Mouse (Mus musculus) NIH3T3 (cell line): ENCODE measurements around the gene Caskin2.

Experiments used
- DNase-seq: peaks from one replicate; pipeline ENCODE4 v3.0.0-alpha.2; 2012; ENCODE audit warnings: low read depth

Caskin2 gene

DNA sequence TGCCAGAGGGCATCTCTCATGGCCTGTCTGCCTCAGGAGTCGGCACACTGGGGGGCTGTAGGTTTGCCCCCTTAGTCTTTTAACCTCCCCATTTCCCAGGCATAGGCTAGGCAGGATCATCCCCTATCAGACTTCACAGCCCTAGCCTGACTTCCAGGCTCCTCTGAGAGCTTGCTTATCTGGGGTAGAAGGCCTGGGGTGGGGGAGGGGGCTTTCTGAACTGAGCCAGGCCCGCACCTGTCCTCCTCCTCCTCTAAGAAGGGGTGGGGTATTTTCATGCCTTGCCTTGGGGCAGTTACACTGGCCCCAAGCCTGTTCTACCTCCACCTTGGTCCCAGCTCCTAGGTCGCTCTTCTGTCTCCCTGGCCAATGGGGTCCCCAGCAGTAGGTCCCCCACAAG is 18.1 kb upstream of the Caskin2 start:
- DNase-seq, result no peak

DNA sequence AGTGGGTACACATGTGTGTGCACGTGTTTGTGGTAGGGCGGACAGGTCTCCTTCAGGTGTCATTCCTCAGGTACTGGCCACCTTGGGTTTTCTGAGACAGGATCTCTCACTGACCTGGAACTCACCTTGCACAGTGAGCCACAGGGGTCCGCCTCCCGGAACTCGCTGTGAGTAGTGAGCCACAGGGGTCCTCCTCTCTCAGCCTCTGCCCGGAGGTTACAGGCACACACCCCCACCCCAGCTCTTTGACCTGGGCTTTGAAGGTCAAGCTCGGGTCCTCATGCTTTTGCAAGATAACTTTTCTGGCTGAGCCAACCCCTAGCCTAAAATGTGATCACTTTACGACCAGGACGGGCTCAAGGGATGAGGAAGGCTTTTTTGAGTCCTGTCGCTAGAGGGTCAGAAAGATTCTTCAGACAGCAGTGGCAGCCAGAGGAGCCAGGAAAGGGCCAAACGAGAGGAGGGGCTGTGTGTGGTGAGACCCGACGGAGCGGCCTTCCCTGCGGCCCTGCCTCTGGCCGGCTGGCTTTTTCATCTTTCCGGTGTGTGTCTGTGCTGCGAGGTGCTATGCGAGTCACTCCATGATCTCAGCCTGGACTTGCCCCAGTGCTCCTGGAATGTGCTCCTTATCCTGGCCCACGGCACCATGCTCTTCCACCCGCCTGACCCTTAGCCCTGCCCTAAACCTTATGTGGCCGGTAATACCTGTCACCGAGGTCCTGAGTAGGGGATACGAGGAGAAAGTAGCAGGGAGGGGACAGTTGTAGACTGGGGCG is 17.3 kb upstream of the Caskin2 start:
- no peak for DNase-seq

DNA sequence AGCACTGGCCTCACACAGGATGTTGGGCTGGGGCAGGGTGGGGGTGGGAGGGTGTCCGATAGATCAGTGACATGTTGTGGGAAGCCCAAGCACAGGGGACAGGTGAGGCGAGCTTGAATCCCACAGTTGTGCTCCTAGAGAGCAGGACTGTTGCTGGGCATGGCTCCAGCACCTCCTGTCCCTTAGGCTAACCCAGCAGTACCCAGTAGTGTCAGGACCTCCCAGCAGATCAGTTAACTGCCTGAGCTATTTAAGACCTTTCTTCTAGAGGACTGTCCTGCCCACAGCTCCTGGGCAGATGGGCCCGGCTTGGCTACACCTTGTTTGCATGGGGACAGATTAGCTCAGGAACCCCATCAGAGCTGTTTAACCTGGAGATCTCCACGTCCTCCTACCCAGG is 15.6 kb upstream of the Caskin2 start:
- no peak for DNase-seq

DNA sequence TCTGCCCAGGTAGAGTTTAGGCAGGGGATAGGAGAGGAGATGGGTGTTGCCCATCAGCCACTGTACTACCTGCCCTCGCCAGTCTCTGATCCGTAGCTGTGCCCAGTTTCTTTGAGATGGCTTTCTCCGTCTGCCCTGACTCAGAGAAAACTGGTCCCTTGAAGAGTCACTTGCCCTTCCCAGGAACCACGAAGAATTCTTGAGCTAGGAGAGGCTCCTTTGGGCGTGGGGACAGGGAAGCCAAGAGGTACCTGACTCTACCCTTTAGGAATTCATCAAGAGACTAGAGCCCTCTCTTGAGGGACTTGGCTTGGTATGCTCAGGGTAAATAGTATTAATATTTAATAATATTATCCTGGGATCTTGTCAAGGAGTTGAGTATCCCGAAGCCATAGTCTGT is 14.2 kb upstream of the Caskin2 start:
- DNase-seq, result no peak

DNA sequence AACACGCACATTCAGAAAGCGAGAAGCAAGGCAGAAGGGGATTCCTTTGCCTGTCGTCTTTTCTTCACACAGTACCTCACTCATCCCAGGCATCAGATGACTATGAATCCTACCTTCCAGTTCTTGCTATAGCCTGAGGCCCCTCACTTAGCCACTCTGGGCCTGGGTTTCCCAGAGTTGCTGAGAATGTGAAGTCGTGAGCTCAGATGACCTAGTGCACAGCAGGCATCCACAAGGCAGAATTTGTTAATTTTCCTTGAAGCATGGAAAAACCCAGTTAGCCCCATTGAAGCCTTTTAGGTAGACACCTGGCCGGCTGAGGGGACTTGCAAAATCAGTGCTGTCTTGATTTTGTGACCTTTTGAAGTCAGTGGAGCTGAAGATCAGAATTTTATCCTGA is 13.0 kb upstream of the Caskin2 start:
- DNase-seq, result no peak

DNA sequence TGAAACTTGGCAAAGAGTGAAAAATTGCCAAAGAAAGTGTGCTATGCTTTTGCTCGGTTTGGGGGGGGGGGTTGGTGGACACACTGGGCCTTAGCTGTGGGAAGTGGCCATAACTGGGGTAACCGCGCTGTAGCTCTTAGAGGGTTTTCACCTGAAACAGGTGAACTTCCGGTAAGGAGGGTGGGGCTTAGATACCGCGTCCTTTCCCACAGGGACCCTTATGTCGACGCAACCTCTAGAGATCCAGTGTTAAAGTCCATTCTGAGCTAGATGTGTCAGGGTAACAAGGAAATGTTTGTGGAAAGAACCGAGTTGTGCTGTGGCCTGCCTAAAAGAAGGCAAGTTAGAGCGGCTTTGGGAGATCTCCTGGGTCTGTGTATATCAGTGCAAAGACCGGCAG is 11.4 kb upstream of the Caskin2 start:
- DNase-seq, result no peak

DNA sequence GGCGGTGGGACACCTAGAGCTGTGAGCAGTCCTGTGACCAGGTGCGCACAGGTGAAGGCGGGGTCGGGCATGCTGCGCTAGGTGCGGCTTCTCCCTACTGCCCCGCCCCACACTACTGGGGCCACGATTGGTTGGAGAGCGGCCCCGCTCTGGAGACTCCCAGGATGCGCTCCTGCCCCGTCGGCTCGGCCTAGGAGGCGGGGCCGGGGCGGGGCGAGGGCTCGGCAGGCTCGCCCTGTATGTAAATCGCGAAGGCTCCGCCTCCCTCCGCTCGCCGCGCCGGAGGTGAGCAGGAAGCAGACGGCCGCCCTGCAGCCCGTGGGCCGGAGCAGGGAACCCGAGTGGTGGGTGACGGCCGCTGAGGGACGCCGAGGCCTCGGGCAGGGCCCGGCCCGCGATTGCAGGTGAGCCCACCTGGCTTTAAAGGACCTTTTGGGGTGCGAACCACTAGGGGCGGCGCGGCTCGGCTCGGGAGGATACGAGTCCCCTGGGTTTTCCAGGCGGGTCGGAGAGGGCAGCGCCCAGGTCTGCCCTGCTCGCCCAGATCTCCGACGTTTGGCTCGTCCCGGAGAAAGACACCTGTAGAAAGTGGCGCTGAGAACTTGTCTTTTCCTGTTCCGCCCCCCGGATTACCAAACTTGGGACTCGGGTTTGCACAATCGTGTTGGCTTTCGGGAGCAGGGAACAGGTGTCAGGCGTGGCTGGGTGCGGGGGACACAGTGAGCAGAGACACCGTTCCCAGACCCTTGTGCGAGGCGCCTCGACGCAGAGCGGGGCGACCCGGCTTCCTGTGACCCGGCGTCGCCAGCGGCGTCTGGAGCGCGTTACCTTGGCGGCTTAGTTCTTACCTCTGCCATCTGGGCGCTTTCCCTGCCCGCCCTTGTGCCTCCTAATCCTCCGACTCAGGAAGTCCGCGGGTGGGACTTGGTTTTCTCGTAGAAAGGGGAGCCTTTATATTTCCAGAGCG is 10.6 kb upstream of the Caskin2 start, which contains the start of gene Llgl2:
Gene Llgl2 (plus strand): TSS at position 276 of the 967 bp plus-strand sequence.
- peak; percentile 92 for DNase-seq

DNA sequence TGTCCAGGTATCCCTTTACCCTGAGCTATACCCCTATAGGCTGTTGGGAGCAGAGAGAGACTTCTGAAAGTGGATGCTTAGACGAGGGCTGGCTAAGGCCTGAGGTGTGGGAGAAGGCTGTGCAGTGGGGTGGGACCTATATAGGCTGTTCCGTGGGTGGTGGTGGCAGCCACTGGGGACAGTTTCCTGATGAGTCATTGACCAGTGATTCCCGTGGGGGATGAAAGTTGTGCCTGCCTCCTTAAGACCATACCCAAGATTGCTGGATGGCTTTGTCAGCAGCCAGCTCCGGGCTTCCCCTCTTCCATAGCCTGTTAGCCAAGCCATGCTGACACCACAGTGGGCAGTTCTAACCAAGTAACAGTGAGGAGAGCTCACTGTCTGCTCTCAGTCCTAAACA is 7.6 kb upstream of the Caskin2 start:
- DNase-seq, result no peak

DNA sequence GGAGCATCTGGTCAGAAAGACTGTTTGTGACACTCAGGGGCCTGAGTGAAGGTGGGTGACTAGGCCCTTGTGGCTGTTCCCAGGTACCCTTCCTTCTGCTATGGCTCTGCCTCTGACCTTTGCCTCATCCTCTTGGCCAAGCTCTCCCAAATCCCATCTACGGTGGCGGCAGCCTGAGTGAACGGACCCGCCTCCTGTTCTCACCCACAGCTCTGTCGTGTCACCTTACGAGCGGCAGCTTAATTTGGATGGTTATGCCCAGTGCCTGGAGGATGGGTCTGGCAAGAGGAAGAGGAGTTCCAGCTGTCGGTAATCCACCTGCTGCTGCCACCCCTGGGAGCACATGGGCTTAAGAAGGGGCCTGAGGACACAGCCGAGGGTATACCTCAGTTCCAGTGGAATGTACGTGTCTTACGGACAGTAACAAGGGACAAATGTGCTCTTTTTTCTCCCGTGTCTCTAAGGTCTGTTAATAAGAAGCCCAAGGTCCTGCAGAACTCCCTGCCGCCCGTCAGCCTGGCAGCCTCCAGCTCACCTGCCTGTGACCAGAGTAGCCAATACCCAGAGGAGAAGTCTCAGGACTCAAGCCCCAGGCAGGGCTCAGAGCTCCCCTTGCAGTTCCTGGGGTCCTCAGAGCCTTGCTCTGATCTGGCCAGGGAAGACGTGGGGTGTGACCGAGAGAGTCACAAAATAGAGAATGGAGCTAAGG is 6.6 kb upstream of the Caskin2 start:
- no peak for DNase-seq

DNA sequence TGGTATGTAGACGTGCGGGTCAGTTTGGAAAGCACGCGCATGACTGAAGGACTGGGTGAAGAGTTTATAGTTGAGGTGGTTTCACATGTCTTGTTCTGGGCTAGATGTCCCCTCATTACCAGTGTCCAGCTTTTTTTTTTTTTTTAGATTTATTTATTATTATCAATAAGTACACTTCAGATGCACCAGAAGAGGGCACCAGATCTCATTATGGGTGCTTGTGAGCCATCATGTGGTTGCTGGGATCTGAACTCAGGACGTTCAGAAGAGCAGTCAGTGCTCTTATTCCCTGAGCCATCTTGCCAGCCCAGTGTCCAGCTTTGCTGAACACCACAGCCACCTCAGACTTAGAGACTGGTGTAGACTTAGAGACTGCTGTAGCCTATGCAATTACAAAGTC is 3.9 kb upstream of the Caskin2 start:
- peak; percentile 59 for DNase-seq

DNA sequence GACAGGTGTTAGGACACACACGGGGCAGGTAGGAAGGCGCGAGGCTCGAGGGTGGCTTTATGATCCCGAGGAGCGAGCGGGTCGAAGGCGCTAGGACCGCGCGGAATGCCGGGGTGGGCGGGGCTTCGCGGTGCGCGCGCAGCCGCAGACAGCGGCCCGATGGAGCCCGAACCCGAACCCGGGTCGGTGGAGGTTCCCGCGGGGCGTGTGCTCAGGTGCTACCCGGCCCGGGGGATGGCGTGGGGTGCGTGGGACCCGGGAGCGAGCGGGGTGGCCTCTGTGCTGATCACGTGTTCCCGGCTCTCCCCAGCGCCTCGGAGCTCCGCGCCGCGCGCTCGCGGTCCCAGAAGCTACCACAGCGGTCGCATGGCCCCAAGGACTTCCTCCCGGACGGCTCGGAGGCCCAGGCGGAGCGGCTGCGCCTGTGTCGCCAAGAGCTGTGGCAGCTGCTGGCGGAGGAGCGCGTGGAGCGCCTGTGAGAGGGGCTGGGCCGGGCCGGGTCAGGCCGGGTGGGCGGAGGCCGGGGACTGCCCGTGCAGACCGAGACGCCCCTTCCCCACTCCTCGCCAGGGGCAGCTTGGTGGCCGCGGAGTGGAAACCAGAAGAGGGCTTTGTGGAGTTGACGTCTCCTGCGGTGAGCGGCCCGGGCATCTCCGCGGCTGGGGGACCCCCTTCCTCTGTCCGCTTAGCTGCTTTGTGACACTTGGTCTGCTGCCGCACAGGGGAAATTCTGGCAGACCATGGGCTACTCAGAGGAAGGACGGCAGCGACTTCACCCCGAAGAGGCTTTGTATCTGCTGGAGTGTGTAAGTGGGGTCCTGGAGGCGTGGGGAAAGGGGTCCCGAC is 1.4 kb upstream of the Caskin2 start, which contains the start of gene Tsen54:
Gene Tsen54 (plus strand): TSS at position 120 of the 846 bp plus-strand sequence.
- DNase-seq, result peak; percentile 88

DNA sequence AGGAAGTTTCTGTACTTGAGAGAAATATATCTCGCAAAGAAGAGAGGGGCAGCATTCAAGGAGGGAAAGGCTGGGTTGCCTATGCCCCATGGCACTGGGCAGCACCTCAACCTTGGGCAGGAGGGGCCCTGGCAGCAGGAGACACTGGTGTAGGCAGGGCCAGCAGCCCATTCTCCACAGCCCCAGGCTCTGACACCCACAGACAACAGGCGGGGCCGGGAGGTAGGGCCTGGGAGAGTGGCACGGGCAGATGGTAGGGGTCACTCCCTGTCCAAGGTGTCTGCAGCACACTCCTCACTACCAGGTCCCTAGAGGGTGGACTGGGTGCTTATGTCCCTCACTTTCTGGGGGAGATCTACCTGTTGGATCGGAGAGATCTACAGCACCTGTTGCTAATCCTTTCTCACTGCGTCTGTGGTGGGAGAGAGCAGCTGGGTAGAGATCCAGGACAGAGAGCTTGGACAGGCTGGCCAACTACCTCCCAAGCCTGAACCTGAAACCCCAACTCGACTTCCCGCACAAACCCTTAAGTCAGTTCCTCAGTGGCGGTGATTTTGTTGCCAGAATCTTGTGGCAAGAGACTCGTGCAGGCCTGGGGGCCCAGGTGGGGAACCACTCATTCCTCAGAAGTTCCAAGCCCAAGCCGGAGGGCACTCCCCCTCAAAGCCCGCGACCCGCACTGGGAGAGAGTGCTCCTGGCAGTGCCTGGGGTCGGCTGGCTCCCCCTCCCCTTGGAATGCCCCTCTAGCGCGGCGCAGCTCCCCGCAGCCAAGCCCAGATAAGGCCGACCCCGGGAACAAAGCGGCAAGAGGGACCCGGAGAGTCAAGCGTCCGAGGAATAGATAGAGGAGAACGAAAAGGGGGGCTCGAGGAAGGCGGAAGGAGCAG is 662 bp downstream of the Caskin2 start:
- peak; percentile 41 for DNase-seq

DNA sequence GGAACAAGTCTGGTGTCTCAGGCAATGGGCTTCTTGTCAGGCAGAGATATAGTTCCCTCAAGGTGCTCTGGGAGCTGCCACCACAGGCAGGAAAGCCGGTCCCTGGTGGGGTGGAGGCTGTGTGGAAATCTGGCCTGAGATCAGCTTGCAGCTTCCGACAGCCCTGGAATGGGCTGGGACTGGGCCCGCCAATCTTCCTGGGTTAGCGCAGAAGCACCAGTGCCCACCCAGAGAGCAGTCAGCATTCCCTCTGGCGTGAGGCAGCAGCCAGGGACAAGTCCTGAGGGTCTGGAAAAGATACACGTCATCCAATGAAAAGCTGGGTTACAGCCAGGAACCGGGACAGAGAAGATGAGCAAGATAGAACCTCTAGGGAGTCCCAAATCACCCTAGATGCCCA is 1.3 kb downstream of the Caskin2 start:
- no peak for DNase-seq

DNA sequence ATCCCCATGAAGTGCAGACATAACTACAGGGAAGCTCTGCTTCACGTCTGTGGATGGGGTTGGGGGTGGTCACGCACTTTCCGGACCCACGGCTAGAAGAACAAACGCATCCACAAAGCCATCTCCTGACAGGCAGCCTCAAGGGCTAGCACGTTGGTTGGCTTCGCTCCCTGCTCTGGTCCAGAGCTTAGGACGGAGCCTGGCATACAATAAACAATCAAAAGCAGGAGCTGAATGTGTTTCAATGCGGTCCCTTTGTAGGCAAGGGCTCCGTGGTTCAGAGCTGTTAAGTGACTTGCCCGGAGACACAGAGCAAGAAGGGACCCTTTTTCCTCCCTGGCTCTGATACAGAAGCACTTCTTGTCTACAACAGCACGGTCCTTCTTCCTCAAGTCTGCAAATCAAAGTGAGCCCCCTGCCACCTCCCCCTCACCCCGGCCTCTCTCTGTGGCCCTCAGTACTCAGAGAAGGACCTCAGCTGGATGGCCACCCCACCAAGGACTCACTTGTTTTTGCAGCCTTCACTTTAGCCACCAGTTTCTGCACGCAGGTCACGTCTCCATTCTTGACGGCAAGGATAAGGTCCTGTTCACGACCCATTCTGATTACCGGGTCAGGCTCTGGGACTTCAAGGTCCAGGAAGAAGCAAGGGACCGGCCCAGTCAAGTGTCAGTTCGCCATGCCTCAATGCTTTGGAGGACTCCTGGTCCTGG is 1.9 kb downstream of the Caskin2 start:
- DNase-seq, result no peak

DNA sequence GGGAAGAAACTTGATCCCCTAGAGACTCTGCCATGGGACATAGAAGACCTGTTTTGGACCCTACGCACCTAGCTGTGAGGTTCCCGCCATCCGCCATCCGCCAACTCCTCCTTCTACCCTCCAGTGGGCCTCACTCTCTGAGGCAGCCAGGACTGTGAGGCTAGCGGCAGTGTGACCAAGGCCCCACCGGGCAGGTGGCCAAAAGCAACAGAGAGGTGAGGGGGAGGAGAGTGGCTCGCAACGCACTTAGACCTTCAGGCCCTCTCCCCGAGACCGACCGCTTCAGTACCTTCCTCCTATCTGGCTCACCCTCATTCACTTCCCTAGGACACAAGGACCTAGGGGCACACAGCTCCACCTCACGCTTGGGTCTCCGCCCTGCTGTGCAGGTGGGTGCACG is 3.1 kb downstream of the Caskin2 start:
- DNase-seq, result no peak

DNA sequence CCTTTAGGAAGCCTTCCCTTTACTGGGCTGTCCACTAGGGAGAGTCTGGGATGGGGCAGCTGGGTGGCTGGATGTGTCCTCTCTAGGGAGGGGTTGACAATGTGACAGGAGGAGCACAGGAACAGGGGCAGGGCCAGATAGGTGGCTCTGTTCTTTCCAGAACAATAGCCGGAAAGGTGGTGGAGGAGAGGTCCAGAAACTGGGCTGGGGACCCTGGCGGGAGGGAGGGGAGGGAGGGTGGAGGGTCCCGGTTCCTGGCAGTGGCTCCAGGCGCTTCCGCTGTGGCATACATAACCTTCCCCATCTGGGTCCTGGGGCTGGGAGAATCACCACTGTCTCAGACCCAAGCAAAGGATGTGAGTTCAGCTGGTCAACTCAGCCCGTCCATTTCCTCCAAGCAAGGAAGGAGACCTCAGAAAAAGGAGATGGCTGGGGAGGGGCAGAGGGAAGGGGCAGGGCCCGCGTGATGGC is 4.1 kb downstream of the Caskin2 start:
- DNase-seq, result no peak

DNA sequence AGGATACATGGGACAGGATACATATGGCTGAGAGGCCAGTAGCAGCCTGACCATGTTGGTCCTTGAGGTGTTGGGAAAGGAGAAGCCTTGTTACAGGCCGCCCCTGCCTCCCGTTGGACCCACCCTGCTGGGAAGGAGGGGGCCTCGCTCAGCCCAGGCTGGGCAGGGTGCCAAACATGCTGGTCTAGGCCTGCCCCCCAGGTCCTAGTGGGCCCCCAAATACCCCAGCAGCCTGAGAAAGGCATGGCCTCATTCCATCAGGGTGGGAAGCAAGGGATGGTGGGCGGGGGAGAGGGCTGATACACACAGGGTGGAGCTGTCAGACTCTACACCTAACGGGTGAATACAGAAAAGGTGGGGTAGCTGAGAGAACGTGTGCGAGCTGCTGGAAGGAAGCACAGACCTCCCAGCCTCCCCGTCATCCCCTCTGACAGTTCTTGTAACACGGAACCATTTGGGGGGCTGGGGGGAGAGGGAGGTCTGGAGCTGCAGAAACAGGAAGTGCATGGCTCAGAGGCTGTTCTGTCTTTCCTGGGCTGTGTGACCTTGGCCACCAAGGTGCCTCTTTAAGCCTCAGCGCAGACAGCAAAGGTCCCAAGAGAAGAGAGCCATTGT is 4.6 kb downstream of the Caskin2 start:
- no peak for DNase-seq

DNA sequence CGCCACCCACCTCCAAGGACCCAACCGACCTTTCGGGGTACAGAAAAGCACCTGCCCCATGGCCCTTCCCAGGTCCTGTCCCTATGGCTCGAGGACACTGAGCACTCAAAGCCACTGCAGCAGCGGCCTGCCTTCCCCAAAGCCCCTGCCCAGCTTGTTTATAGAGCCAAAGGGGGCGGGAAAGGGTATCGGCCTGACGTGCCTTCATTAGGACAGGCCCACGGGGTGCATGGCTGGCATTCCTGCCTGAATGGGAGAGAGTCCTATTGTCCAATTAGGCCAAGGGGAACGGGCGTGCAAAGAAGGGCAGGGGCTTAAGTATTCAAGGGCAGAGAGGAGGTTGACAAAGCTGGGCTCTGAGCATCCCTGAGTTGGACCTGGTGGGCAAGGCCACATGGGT is 5.5 kb downstream of the Caskin2 start:
- DNase-seq, result no peak

DNA sequence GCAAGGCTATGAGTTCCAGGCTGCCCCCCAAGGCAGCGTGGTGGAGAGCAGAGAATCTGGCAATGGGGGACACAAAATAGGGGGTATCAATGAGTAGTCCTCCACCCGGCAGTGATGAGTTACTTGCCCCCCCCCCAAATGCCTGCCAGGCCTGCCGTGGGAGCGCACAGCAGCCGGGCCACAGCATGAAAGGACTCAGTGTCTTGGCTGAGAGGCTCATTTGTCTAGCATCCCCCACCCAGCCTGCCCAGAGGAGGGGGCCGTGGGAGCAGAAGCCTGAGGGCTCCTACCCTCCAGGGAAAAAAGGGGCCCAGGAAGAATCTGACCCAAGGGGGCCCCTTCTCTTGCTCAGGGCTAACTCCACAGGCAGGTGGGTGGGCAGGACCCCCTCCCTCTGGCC is 6.1 kb downstream of the Caskin2 start:
- DNase-seq, result no peak
